Mouse (Mus musculus) monocyte, adult 5-6 weeks (primary cell): ENCODE measurements around the gene Pde4d. TPM values are rescaled to one million over a fixed set of nuclear protein-coding genes. Genes with fewer than 3 reads are reported as not detected.

ENCODE experiments used
- ATAC-seq: fragments of 153-309, 156-312 bp; replicated peaks from 2 replicates; pipeline ENCODE4 v1.8.0; 2017; ENCODE audit warnings: mild to moderate bottlenecking; ENCODE audit not compliant: low TSS enrichment, insufficient number of reproducible peaks, severe bottlenecking, poor library complexity, low FRiP score
- total RNA-seq: library from RNA; stranded (forward); fragments of 200-1000, 200-491, 200-594 nt; gene quantifications from 3 replicates; pipeline ENCODE4 v1.2.3, GENCODE M21; 2017

The Pde4d gene
- total RNA-seq, 1 experiment from 2014 or later = 3.4 TPM

DNA sequence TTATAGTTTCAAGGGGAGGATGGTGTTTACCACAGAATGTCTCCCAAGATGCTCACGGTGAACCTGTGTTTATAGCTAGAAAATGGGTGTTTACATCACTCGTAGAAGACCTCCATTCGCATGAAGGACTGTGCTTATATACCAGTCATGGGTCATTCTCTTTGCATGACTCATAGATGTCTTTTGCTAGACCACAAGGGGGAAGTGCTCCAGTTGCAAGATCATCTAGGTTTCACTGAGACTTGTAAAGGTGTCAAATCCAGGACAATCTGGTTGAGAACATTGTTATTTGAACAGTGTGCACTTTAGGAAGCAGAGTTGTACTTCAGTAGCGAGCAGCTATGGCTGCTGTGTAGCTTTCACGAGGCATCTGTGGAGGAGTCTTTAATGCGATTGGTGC is 35.3 kb downstream of the Pde4d start:
- ATAC-seq = peak; percentile 61; the same call in 1 of the 2 replicates

DNA sequence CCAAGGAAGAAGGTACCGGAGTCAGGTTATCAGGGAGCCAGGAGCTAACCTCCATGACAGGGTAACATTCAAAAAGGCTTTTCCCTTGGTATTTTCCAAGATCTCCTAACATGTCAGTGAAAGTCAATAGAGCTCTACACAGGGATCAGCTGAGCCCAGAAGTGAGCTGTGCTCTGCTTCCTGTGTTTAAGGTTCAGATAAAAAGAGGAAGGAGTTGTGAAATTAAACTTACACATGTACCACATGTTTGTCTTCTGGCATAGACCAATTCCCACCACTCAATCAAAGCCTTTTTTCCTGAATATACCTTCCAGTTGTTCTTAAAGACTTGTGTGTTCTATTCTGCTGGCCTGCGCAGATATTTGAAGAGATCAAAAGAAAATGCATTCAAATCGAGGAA is 37.3 kb downstream of the Pde4d start:
- ATAC-seq = no peak

DNA sequence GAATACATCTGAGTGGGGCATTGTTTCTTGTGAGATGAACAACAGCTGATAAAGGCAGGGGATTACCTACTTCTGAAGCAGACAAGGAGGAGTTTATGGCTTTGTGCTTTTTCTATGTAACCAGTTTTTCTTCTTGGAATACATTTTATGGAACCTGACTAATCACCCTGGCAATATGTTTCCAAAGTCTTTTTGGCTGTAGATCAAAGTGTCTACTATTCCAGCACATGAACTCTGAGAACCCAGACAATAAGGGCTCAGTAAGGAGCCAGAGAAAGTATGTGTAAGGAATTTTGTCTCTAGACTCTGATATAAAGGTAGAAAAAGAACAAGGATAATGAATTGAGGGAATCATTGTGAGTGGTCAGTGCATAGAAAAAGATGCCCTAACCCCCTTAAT is 40.1 kb downstream of the Pde4d start:
- ATAC-seq = no peak

DNA sequence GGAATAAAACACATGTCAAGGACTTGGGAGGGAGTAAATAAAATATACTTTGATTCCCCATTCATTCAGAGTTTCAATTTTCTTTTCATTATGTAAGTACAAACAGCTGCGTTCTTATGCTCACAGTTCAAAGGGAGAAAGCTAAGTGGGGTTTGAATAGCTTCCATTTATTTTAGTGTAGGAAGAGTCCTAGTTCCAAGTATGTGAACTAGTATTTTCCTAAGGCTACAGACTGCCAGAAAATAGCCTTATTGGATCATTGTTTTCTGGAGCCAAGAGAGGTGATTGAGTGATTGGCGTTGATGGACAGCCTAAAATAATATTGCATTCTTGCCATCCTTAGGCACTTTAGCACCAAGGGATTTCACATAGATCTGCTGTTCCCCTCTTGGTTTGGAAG is 41.1 kb downstream of the Pde4d start:
- ATAC-seq = no peak

- no peak for ATAC-seq
Measured at GRCm38 (mm10) chr13:108492886-108493285, 43.1 kb downstream of the Pde4d start.

DNA sequence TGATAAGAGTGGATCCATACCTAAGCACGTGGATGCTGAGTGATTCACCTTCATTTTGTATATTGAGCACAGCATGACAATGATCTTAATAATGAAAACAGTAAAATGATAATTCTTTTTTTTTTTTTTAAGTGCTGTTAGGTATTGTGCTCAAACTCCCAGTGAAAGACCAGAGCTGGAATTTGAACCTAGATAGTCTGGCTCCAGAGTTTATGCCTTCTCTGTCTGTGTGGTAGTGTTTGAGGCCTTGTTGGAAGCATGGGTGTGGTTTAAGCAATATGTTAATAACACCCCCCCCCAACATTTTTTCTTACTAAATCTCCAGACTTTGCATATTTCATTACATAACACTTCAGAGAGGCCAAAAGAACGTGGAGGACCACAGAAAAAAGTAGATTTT is 44.6 kb downstream of the Pde4d start:
- ATAC-seq = no peak

GRCm38 (mm10) chr13:108497768-108498167 is 48.0 kb downstream of the Pde4d start:
- ATAC-seq = no peak

GRCm38 (mm10) chr13:108498247-108498743 is 48.5 kb downstream of the Pde4d start:
- ATAC-seq = 0 out of 2 replicates have a peak, but pooled peaks have one; percentile 27

GRCm38 (mm10) chr13:108498773-108499313 is 49.1 kb downstream of the Pde4d start:
- no peak for ATAC-seq

DNA sequence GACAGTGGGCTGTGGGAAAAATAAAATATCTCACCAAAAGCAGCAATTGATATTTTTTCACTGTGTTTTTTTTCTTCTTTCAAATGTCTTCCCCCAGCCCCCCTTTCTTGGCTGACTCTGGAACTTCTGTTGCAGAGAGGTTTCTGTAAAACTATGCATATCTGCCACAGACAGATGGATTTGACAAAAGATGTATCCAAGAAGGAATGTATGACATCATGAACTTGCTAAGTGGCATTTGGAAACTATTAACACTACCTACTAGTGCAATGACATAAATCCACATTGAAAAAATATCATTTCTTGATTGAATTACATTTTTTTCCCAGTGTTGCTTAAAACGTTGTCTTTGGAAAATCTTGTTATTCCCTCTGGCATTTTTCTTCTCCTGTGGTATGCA is 51.6 kb downstream of the Pde4d start:
- no peak for ATAC-seq

- no peak for ATAC-seq
Measured at GRCm38 (mm10) chr13:108524548-108524947, 74.8 kb downstream of the Pde4d start.

DNA sequence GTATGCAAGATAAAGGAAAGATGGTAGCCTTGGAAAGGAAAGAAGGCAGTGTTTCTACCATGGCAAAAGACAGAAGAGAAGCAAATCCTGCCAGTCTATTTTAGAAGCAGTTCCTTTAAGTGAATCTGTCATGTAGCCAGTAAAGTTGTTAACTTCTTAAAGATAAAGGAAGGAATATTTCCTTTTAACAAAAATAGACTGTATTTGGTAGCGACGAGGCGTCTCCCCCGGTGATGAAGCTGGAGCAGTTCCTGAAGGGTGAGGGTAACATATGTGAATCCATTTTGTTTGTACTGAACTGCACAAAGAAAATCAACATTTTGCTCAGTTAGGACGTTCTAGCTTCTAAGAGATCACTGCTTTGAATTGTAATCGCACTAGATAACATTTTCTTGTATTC is 75.2 kb downstream of the Pde4d start:
- no peak for ATAC-seq

- ATAC-seq = no peak
Measured at GRCm38 (mm10) chr13:108526258-108527007, 76.7 kb downstream of the Pde4d start.

GRCm38 (mm10) chr13:108527090-108527770 is 77.5 kb downstream of the Pde4d start:
- no peak for ATAC-seq

- no peak for ATAC-seq
Measured at GRCm38 (mm10) chr13:108528343-108528742, 78.6 kb downstream of the Pde4d start.

DNA sequence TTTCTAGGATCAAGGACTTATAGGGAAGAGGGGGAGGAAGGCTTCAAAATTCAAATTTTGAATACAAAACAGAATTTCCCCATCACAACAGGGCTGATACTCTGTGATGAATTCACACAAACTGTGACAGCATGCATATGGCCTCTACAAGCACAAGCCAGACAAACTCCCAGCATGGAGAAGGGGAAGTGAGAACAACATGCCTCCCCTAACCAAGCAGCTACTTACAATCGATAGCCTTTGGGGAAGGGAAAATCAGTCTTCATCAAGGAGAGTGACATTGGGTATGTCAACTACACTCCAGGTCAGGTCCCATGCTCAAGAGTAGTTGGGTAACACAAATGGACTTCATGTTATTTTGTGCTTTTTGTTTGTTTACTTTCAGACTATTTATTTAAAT is 83.1 kb downstream of the Pde4d start:
- ATAC-seq = no peak

DNA sequence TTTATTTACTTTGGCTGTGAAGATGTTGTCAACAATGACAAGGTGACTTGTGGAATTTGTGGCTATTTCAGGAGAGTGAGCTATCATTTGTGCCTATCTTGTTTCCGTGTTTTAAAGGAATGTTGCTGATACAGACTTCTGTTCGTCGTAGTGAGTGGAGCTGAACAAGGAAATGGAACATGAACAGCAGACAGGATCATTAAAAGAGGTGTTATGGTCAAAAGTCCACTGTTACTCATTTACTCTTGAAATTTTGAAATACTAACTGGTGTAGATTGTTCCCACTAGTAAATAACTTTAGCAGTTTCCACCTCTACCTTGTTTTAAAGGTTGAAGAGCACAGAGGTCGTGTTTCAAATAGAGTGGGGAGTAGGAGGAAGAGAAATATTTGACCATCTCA is 86.7 kb downstream of the Pde4d start:
- no peak for ATAC-seq

DNA sequence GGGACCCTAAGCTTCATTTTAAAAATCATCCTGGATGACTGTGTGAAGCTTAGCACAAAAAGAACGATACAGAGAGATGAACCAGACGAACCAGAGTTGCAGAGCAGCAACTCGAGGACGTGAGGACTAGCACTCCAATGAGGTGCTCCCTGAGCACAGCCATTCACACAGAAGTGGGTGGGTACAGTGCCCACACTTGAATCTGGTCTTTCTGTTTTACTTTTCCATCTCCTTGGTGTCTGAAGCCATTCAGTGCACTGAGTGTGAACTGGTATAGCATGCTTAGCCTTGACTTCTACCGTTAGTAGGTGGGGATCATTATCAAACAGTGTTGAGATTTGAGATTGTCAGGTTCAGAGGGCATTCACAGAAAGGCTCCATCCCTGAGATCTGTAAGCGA is 87.2 kb downstream of the Pde4d start:
- no peak for ATAC-seq

DNA sequence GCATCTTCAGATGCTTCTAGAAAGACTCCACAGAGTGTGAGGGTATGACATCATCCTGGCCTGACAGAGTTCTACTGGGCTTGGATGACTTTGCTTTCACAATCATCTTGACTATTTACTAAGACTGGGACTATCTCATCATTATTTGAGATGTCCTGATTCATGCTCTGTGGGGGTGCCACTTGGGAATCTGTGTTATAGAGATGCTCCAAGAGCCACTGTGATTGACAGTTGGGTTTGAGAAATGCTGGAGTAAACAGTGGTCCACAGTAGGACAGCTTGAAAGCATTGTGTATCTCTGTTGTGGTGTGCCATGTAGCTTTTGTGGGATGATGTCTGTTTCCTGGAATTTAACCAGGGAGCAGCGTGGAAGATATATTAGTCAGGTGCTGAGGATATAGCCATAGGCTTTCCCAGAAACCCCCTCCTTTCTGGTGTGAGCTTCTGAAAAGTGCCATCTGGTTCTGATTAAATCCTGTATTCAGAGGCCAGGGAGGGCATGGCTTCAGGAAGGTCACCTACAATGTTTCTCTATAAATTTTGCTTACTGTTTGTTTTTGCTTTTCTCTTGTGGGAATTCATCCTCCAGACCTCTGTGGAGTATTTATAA is 89.1 kb downstream of the Pde4d start:
- no peak for ATAC-seq
